Mouse (Mus musculus): ENCODE measurements around the gene Rnf223. TPM values are rescaled to one million over a fixed set of nuclear protein-coding genes. Genes with fewer than 3 reads are reported as not detected.

The Rnf223 gene
- total RNA-seq (2014; fragmentation: Nextera tagmentation) = 1.1 TPM in 1 of 2 replicates, not detected in the other
- not detected in 2 replicates for total RNA-seq (2017)

DNA sequence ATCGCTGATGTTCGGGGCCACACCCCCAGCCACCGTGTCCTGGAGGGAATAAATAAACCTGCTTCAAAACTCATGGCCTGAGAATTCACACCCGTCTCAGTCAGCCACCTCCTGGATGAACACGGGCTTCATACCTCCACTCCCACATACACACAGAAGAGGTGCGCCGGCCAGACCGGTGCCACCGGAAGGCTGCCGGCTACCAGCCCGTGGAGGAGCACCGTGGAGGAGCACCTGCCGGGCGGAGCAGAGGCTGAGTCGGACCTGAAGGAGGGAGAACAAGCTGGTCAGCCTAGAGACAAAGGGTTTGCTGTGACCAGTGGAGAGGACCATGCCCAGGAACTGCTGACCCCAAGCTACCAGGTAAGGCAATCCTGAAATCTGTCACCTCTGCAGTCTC, at the start of gene Rnf223:
Gene Rnf223 (plus strand): TSS at position 78 of the 400 bp plus-strand sequence.
- no peak for ATAC-seq (replicated peaks; ENCODE audit: low FRiP score, low TSS enrichment, poor library complexity, severe bottlenecking)

DNA sequence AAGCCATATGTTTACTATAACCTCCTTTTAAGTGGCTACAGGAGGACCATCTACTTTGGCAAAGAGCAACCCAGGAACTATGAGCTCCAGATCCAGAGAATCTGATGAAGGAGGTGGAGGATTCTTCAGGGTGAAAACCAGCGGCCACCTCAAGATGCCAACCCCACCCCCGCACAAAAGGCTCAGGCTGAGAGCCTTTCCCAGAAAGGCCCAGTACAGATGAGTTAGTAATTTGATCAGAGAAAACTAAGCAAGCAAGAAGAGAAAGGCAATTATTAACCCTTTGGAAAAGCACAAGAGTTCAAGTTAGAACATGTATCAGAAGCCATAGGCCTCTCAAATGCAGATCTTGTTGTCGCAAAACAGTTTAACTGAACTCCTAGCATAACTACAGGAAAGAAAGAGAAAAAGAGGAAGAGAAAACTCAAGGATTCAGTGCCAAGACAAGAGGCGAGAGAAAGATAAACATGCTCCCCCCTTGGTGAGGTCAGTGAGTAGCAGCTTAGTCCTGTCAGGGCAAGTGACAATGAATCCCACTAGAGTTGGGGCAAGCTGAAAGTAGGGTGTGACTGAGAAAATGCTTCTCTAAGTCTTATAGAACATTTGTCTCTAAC, 47.6 kb upstream of the Rnf223 start:
- ATAC-seq (replicated peaks; ENCODE audit: low FRiP score, low TSS enrichment, poor library complexity, severe bottlenecking) = 0 out of 2 replicates have a peak, but pooled peaks have one; percentile 14

DNA sequence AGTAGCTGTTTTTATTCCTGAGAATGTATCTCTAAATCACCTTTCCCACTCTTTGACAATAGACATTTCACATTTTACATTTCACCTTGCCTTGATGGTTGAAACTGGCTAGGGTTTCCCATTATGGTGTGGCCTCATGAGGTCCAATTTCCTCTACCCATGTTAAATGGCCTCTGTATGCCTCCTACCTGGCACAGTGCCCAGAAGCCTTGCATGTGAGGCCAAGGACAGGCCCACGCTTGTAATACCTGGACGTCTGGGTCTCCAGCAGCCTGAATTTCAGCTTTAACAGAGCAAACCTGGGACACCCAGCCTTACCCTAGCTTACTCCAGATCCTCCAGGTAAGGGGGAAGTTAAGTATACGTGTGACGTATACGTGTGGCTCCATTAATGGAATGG, 47.0 kb upstream of the Rnf223 start:
- ATAC-seq (replicated peaks; ENCODE audit: low FRiP score, low TSS enrichment, poor library complexity, severe bottlenecking) = 0 out of 2 replicates have a peak, but pooled peaks have one; percentile 28

DNA sequence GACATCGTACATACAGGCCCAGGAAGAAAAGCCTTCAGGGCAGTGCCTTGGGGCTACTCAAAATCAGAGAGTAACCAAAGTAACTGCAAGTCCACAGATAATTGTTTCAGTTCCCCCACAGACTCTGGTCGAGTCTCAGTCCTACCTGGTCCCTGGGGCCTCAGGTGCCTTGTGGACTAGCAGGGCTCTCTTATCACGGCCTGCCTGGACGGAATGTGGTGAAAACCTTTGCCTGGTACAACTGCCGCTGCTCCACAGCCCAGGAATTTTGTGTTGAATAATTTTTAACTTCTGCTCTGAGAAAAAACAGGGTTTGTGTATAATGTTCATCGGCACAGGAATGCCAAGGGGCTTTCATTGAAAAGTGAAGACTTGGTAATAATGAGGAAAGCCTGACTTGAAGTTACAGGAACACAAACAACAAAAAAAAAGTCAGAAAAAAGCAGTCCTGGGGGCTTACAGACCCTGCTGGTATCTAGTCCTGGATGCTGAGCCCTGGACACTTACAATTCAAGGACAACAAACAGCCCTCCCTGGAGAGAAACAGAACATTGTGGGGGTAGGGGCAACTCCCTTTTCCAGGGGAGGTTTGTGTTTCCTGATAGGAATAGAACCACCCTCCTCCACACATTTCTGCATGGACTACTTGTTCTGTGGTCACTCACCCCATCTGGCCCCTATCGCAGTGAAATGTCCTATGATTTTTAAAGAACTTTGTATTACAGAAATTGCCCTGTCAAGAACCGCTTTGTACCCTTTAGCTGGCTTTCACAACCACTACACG, 46.0 kb upstream of the Rnf223 start:
- no peak for ATAC-seq (replicated peaks; ENCODE audit: low FRiP score, low TSS enrichment, poor library complexity, severe bottlenecking)

DNA sequence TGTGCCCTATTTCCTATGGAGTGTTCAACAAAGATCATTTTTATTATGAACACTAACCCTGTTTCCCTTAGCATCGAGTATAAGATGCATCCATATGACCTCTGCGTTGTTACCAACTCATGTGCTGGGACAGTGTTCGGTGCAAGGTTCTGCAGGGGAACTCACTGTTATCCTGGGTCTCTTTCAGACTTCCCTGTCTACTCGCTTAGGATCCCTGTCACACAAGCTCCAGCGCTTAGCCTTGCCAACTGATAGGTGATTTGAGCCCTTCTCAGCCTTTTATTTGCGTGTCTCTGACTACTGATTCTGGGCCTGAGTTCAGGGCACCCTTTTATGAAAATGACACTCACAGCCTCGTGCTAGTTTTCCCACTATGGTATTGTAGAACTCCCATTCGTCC, 45.1 kb upstream of the Rnf223 start:
- ATAC-seq (replicated peaks; ENCODE audit: low FRiP score, low TSS enrichment, poor library complexity, severe bottlenecking) = no peak

DNA sequence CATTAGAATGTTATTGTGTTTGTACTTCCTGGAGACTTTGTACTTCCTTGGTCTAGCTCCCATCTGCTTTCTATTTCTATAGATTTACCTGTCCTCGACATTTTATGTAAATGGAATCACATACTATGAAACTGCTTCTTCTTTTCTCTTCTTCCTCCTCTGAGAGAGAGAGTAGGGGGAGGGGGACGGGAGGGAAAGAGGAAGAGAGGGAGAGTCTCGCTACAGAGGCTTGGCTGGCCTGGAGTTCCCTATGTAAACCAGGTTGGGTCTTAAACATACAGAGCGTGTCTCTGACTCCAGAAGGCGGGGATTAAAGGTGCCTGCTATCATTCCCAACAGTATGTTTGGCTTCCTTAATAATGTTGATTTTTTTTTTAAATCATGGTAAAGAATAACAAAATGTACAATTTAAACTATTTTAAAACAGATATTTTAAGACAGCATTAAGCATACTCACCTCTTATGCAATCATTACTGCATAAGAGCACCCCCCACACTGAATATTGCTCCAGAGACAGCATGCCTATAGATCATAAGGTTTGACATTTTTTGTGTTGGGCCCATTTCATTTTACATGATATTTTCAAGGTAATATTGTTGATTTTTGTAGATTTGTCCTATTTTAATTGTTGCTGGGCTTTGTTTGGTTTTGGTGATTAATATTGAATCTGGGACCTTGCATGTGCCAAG, 42.8 kb upstream of the Rnf223 start:
- ATAC-seq (replicated peaks; ENCODE audit: low FRiP score, low TSS enrichment, poor library complexity, severe bottlenecking) = no peak

DNA sequence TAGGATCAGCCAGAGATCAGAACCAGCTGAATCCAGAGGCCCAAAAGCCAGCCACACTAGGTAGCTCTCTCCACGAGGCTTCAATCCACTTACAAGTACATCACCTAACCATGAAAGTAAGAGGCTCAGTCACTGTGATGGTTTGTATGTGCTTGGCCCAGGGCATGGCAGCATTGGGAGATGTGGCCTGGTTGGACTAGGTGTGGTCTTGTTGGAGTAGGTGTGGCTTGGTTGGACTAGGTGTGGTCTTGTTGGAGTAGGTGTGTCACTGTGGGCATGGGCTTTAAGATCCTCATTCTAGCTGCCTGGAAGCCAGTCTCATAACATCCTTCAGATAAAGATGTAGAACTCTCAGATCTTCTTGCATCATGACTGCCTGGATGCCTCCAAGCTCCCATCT, 39.1 kb upstream of the Rnf223 start:
- no peak for ATAC-seq (replicated peaks; ENCODE audit: low FRiP score, low TSS enrichment, poor library complexity, severe bottlenecking)

DNA sequence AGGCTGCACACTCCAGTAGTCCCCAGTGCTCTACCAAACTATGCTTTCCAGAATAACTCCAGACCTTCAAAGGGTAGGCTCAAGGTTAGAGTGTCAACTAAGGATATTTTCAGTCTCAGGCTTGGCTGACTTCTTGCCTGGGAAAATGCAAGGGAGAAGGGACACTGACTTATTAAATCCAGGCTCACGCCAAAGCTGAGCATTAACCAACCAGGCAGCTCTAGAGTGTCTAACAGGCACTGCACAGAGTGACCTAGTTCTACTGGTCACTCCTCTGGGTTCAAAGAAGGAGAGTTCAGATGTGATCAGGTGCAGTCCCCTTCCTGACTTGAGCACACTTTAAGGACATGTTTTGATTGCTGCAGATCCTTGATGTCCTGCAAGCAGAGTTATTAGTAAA, 37.5 kb upstream of the Rnf223 start:
- no peak for ATAC-seq (replicated peaks; ENCODE audit: low FRiP score, low TSS enrichment, poor library complexity, severe bottlenecking)

DNA sequence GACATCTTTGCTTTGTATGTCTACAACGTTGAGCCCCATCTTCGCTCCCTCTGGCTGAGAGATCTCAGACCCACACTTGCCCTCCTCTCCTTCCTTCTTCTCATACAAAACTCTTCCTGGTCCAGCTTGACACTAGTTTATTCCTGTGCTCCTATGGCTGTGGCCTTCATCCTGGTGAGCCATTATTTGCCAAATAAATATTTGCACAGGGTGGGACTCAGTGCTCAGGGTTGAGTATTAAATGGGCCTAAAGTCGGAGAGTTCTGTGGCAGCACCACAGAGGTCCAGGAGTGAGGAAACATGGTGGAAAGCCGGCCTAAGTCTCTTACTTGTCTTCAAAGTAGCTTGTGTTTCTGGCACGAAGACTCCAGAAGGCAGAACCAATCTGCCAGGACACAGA, 36.6 kb upstream of the Rnf223 start:
- no peak for ATAC-seq (replicated peaks; ENCODE audit: low FRiP score, low TSS enrichment, poor library complexity, severe bottlenecking)

DNA sequence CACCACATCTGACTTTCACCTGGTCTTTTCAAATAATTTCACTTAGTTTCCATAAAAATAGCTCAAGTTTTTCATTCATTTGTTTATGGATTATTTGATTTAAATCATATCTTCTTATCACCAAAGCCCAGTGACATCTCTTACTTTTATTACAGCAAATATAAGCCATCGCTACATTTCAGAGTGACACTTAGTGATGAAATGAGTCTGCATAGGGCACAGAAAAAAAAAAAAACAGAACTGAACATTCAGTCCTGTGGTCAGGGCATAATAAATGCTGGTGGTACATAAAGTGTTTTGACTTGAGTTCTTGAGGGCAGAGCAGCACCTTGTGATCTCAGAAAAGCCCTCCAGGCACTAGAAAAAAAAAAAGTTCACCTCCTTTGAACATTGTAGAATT, 34.1 kb upstream of the Rnf223 start:
- ATAC-seq (replicated peaks; ENCODE audit: low FRiP score, low TSS enrichment, poor library complexity, severe bottlenecking) = no peak

DNA sequence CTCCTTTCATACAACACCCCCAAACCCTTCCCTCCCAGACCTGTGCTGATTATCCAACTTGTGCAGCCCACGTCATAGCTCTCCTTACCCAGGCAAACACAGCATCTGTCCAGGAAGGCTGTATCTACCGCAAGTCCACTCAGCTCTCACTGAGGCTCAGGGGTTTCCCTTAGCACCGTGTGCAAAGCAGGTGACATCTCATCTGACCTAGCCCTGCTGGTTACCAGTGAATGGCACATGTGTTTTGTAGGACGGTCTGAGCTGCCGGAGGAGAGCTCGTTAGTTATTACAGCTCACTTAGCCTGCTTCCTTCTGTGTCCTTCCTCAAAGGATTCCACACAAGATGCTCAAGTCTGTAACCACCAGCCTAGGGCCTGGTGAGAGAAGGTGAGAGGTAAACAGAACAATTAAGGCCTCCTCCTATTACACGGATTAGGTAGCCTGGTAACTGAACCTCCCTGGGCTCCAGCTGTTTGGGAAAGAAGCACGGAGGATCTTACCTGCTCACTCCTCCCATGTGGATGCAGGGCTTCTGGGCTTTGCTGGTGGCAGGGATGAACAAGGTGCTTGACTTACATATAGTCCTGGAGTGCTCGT, 32.4 kb upstream of the Rnf223 start:
- no peak for ATAC-seq (replicated peaks; ENCODE audit: low FRiP score, low TSS enrichment, poor library complexity, severe bottlenecking)

DNA sequence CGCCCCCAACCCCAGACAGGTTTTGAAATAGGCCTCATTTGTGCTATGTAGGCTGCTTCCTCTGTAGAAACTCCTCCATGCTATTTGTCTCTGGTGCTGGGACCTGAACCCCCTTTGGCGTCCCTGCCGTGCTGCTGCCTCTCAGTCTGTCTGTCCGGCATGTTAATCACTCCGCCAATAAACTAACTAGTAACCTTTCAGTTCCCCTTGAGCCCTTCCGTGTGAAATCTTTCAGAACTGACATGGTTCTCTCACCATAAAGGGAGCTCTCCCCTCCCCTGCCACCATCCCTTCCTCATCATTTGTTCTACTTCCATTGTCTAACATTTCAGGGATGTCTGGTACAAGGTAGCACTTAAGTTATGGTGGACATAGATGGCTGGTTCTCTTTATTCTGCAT, 30.9 kb upstream of the Rnf223 start:
- ATAC-seq (replicated peaks; ENCODE audit: low FRiP score, low TSS enrichment, poor library complexity, severe bottlenecking) = no peak

DNA sequence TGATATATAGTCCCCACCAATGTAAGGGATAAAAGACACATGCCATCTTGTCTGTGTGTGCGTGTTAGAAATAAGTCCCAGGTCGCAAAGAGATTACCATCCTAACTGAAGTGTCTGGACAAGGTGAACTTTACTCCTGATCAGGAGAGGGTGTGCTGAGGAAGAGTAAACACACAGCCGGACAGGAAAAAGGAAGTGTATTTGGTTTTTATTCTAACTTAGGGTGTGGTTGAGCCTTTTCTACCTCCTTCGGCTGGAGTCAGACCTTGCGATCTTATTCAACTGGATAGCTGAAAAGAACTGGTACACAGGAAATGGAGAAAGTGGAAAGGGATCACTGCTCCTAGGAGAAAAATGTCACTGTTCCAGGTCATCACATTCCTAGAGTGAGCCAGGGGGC, 29.8 kb upstream of the Rnf223 start:
- ATAC-seq (replicated peaks; ENCODE audit: low FRiP score, low TSS enrichment, poor library complexity, severe bottlenecking) = no peak

DNA sequence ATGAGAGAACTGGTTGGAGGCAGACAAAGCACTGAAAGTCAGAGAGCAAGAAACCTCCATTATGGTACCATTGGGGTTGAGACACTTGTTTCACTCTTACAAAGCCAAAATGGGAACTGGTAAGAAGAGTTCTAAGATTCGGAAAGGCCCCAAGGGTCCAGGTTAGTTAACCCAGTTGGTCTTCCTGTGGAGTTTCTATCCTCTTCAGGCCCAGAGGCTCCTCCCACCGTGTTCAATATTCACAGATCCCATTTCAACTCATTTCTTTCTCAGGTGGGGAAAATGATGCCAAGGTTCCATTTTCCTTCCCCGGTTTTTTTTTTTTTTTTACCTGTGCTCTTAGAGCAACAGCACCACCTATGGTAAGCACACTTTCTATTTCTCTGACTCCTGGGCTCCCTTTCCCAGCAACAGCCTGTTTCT, 28.8 kb upstream of the Rnf223 start:
- no peak for ATAC-seq (replicated peaks; ENCODE audit: low FRiP score, low TSS enrichment, poor library complexity, severe bottlenecking)

DNA sequence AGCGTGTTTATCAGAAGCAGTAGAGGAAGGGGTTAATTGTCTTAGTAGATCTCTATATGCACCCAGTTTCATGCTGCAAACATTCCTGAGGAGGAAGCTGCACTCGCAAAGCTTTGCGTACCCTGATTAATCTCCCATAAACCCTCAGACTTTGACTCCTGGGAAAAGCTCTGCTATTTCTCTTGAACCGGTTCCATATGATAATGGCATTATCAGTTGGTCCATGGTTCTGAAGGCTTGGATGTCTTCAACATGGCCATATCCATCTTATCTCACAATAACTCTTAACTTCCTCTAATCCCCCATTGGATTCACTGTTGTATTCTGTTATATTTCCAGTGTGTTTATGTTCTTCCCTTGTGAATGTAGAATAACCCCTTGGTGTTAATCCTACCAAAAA, 27.0 kb upstream of the Rnf223 start:
- ATAC-seq (replicated peaks; ENCODE audit: low FRiP score, low TSS enrichment, poor library complexity, severe bottlenecking) = no peak

DNA sequence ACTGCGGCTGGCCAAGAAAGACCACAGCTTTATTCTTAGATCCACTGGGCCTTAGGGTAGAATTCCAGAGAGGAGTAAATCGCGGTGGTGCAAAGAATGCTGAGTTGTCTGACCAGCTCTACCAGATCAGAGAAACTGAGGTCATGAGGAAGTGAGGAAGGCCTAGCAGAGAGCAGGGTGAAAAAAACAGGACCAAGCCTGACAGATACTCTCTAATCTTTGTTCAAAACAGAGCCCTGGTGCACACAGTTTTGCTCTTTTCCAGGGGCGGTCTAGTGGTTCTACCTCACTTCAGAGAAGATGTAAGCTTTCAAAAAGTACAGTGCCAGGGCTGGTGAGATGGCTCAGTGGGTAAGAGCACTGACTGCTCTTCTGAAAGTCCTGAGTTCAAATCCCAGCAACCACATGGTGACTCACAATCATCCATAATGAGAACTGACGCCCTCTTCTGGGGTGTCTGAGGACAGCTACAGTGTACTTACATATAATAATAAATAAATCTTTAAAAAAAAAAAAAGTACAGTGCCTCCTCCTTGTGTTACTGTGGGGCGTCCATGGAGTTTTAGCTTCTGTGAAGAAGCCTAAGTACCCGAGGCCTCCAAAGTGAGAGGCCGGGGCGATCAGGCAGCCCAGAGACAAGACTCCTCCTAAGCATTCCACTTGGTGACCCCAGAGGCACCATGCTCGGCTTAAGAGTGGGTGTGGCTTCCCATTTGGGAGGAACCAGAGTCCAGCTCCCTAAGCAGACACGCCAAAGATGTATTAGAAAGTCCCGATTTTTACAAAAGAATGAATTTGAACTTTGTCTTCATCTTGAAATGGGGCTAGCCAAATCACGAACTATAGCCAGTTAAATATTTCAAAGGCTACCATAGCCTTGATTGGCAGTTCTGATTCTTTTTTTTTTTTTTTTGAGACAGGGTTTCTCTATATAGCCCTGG, 21.4 kb upstream of the Rnf223 start:
- peak; percentile 30 for ATAC-seq (replicated peaks; ENCODE audit: low FRiP score, low TSS enrichment, poor library complexity, severe bottlenecking)

DNA sequence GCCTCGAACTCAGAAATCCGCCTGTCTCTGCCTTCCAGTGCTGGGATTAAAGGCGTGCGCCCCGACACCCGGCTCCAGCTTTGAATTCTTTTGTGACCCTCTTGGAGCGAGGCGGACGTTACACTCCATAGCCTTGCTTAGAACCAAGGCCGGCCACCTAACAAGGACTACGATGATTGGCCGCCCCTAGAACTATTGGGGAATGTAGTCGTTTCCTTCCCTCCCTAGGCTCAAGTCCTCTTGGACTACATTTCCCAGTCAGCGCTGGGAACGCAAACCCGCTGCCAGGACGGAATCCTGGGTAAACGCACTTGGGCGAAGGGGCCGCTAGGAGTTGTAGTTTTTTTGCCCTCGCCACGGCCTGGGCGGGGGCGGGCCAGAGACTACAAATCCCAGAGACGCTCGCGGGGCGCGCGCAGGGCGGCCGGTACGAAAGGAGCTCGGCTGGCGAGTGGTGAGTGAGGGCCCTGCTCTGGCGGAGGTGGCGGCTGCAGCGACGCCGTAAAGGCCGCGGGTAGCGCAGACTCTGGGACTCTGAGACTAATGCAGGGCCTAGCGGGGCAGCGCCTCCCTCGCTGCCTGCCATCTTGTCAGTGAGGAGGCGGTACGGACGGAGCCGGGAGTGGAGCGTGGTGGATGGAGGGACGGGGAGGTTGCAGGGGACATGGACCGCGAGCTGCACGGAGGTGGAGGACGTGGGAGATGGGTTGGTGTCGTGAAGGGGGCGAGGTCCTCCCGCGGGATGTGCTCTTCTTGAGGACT, 20.6 kb upstream of the Rnf223 start, which contains the start of gene 9430015G10Rik:
Gene 9430015G10Rik (plus strand): TSS at position 413 of the 762 bp plus-strand sequence.
- ATAC-seq (replicated peaks; ENCODE audit: low FRiP score, low TSS enrichment, poor library complexity, severe bottlenecking) = peak; percentile 96

DNA sequence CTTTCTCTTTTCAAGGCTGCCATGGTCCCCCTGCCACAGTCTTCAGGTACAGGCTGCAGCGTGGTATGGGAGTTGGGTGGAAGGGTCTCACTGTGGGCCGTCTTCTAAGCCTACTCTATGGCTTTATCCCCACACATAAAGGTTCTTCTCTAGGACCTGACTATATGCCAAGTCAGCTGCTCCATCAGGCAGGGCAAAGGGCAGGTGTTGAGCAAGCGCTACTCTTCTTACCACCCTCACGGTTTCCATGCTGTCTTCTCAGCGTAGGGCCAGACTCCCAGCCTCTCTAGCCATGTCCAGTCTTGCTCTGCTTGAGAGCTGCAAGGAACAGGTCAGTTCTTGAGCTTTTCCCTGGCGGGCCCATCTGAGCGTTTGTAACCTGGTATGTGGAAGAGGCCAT, 6.2 kb upstream of the Rnf223 start:
- no peak for ATAC-seq (replicated peaks; ENCODE audit: low FRiP score, low TSS enrichment, poor library complexity, severe bottlenecking)

Measured in megakaryocyte-erythroid progenitor cell, adult 5-6 weeks (primary cell).